Mouse (Mus musculus) telencephalon, adult 2 months (tissue): ENCODE data around the gene Slbp.
A peak's percentile ranks its signal among the peaks of the same experiment; 100 is the strongest.

ENCODE experiments used
- DNase-seq: peaks from one replicate; pipeline ENCODE4 v3.0.0-alpha.2; 2011; ENCODE audit warnings: low read depth, low spot score

Slbp gene

DNA sequence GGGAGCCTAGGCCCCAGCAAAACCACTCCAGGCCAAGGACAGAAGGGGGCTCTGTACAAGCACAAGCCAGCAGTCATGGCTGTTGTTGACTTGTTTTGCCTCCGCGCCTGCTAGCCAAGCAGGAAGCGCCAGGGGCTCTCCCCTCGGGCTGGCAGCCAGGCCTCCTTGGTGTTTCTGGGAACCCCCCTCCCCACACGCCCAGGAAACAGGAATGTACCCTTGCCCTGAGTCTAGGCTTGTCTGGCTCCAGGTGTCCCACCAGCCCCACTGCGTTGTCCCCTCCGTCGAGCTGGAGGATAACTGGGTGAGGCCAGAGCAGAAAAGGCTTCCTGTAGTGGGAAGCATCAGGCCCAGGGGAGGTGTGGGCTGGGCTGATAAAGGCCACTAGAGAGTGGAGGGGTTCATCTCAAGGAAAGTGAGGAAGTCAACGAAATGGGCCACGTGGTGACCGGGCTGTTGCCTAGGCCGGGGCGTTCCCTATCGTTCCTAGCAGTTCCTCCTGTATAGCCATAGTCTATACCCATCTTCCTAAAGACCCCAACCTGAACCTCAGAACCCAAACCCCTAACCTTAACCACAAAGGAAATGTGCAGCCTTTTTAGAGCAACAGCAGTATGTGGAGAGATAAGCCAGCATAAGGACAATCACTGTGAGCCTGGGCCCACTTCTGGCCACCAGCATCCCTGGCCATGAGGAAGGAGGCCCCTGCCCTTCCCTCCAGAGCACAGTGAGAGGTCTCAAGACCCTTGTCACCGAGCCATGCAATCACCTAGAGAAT, 29.4 kb upstream of the Slbp start:
- no peak for DNase-seq

DNA sequence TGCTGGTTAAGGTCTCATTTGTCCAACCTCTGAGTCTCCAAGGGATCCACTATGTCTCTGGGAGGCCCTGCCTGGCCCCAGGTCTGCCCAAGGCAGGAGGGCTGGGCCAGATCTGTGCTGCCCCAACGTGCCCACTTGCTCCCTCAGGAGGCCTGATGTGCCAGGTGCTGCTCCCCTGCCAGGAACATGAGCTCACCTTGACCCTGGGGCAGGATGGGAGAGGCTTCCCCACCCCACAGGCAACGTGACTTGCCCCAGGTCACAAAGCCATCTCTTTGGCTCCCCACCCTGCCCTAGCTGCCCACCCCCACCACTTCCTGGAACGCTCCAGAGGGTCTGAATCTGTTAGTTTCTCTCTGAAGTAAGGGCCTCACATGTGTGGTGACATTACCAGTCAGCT, 28.7 kb upstream of the Slbp start:
- no peak for DNase-seq

DNA sequence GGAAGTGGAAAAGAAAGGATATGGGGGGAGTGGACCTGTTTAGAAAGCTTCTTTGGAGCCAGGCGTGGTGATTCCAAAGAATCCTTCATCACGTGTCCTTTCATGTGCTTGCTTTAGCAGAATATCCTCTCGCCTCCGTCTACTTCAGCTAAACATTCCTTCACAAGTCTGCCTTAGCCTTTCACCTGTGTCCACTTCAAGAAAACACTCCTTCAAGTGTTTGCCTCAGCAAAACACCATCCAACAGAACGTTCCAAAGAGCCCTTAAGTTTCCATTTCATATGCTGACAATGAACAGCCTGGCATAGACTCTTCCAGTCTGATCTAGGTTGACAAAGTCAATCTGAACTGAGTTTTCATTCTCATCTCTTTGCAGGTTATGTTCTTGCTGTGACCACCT, 25.9 kb upstream of the Slbp start:
- no peak for DNase-seq

DNA sequence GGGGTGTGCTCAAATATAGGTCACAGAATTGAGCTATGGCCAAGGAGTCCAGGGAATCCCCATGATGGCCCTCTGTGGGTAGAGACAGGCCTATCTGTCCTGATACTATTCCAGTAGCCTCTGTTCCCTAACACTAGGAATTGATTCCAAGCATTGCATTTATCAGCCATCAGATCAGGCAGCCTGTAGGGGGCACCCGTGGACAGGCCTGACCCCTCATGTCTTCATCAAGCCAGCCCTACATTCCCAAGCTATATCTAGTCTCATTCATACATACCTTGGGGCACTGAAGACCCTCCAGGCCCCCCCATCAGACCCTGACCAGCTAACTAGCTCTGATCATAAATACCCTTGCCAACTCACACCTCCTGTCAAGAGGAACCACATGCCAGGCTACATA, 23.6 kb upstream of the Slbp start:
- DNase-seq, result no peak

DNA sequence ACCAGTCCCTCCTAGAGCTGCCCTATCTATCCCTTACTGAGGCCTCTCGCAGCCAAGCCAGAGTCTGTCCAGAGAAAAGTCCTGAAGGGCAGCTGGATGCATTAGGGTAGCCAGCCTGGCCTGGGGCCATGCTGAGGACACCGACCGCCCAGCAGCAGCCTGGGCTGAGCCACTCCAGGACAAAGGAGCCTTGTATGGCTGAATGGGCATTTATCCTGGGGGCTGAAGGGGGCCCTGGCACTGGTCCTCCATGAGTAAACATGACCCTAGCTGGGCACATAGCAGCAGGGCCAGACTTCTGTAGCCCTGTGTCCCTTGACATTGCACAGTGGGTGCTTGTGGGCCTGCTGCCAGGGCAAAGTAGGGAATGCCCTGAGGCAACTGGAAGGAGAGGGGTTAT, 22.1 kb upstream of the Slbp start:
- DNase-seq, result peak; percentile 45

DNA sequence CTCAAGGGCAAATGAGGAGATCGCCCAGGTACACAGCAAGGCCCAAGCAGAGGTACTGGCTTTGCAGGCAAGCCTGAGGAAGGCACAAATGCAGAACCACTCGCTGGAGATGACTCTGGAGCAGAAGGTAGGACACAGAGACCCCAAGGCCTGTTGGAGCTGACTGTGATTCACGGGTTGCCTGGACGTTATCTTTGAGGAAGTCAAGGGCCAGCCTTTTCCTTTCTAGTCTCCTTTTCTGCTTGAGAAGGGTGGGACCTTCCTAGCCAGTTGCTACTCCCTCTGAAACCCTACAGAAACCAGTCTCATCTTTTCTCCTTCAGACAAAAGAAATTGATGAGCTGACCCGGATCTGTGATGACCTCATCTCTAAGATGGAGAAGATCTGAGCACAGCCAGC, 19.3 kb upstream of the Slbp start:
- DNase-seq, result no peak

DNA sequence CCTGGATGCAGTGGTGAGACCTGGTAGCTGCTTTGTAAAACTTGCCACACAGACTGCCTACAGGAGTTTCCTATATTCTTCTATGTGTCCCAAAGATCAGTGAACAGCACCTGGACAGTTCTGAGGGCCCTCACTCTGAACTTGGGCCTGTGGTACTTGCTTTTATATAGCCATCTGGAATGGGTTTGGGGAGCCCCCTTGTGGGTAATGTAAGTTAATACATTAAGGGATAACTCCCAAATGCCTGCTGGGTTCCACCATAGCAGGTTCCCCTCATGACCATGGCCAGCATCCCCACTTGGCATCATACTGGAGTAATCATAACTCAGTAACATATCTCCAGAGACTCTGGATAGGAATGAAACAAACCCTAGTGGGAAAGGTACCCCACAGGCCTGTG, 15.8 kb upstream of the Slbp start:
- DNase-seq, result no peak

GRCm38 (mm10) chr5:33658664-33659050, 6.3 kb upstream of the Slbp start:
- no peak for DNase-seq

DNA sequence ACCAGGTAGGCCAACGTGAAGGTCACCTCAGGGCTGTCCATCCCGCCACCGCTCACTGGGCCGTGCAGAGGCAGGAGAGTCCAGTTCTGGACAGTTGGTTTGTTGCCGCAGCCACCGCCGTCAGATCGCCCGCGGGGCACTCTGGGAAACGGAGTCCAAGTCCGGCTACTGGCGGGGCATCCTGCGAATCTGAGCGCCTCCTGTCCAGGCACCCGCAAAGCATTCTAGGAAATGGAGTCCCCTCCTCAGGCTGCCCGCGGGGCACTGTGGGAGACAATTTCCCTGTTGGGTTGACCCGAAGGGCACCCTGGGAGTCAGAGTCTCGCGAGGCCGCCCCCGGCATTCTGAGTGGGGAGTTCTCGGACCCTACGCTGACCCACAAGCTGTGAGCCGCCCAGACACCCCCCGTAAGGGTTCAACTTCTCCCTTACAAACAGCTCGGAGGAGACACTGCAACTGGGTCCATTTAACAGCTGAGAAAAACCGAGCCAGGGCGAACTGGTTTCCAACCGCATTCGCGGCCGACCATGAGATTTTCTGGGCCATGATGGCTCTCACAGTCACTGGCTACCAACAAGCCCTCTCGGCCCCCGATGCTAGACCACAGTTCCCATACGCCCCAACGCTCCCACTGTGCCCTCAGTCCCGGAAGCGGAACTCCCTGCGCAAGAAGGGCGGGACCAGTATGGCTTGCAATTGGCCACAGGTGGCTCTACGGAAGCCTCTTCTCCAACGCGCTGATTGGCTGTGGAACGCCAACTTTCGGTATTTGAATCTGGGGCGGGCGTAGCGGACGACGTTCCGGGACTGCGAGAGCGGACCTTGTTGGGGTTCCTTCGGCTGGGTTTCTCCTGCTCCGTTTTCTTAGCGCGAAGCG, 5.7 kb upstream of the Slbp start, which contains the start of the genes Tacc3 and Tmem129:
Gene Tacc3, plus strand, starts transcription at position 342 of the 877 bp plus-strand sequence.
Gene Tmem129, minus strand, starts transcription at position 630 of the 877 bp plus-strand sequence.
- peak; percentile 99 for DNase-seq

DNA sequence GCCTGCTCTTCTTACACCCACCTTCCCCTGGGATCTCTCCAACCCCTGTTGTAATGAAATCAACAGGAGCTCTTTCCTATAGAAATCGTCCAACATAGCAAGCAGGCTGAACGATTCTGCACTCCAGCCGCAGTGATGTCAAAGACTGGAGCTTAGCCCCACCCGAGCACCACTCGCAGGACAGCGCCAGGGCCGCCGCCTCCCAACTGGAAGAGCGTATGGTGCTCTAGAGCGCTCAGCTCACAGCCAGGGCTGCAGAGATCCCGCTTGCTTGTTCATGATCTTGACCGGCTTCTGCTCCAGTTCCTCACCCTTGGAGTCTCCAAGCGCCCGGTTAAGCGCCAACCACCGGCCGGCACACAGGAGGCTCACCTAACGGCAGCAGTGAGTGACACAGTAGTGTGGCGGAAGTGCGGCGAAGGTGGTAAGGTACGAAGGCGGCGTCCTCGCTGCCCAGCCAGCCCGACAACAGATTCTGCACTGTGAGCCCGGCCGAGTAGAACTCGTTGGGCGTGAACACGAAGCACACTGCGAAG, 4.9 kb upstream of the Slbp start:
- DNase-seq, result no peak

DNA sequence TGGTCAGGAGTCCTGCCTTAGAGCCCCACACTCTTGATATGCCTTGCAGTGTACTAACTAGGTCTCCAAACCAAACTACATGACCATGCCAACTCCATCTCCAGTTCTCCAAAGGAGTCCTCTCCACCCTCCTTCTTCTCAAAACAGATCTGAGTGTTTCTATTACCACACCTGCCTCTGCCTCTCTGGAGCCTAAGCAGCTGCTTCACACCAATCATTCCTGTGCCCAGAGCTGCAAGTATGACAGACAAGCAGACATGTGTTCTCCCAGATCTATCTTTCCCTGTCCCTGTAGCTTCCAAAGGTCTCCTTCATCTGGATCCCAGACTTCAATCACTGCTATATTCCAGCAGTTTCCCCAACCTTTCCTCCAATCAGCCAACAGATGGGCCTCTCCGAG, 4.4 kb upstream of the Slbp start:
- DNase-seq, result no peak

GRCm38 (mm10) chr5:33655251-33655840, 3.0 kb upstream of the Slbp start:
- DNase-seq, result no peak

DNA sequence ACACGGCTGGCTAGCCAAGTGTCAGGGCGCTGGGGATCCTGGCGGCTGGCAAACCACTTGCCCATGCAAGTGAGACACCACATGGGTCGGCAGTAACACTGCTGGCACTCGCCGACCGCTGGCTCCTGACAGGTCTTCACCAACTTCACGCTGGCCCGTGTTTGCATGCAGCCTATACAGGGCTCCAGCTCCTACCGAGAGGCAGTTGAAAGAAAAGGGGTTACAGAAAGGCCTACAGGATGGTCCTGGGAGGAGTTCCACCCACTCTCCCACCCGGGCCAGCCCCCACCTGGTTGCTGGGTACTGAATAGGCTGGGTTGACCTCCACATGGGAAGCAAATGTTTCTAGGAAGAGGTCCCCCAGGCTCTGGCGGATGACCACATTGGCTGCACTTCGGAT, 2.0 kb upstream of the Slbp start:
- DNase-seq, result no peak

- no peak for DNase-seq
These were observed 404 bp upstream of the Slbp start for GRCm38 (mm10) chr5:33652783-33653173.

DNA sequence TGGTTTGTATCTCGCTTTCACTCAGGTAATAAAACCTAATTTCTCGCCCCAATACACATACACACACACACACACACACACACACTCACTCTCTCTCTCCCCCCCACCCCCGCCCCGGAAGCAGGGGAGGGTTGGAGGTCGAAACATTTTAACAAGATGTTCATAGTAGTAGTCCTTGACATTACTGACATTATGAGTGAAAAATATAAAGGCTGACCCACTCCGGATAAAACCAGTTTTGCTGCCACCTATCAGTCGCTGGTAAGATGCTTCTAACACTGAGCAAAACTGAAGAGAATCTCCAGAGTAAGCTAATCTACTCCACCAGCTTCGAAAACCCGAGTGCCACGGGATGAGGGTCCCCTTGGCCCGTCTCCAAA, 843 bp downstream of the Slbp start:
- DNase-seq, result no peak

GRCm38 (mm10) chr5:33651017-33651416, 1.4 kb downstream of the Slbp start:
- DNase-seq, result no peak

GRCm38 (mm10) chr5:33640652-33641051, 11.7 kb downstream of the Slbp start:
- no peak for DNase-seq

GRCm38 (mm10) chr5:33638826-33639225, 13.5 kb downstream of the Slbp start:
- DNase-seq, result no peak

DNA sequence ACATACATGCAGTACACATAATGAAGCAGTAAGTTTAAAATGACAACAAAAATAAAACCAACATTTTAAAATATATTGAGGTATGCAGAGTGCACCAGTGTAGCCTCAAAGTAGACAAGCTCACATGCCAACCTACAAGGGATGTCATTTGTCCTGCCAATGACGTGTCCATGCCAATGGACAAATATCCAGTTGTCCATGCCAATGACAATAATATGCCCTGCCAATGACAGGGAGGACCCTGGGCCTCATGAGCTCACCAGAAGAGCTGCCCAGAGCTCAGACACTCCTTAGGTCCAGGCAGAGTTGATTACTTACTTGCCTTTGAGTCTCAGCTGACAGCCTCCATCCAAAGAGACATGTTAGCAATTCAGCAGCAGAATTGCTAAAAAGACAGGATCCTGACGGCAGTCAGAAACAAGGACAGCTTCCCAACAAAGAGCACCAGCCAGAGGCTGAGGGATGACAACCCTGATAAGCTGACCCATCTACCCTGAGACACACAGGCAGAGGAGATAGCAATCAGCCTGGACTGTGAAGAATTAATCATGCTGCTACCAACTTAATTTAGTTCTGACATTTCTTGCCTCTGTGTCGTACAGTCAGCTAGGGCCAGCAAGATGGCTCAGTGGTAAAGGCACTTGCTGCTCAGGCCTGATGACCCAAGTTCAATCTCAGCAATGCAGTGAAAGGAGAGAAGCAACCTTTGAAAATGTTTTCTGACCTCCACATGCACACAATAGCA, 14.6 kb downstream of the Slbp start:
- DNase-seq, result no peak

DNA sequence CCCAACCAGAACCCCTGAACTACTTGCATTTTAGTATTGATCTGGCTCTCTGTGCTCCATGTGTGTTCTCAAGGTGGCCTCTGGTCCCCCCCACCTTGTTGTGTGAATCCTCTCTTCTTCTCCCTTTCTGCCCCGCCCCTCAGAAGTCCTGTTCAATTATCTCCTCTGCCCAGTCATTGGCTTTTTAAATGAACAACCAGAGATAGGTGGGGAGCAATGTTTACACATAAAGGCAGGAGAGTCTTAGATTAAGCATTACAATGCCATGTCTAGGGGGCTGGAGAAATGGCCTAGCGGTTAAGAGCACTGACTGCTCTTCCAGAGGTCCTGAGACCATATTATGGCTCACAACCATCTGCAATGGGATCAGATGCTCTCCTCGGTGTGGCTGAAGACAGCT, 17.0 kb downstream of the Slbp start:
- DNase-seq, result no peak

DNA sequence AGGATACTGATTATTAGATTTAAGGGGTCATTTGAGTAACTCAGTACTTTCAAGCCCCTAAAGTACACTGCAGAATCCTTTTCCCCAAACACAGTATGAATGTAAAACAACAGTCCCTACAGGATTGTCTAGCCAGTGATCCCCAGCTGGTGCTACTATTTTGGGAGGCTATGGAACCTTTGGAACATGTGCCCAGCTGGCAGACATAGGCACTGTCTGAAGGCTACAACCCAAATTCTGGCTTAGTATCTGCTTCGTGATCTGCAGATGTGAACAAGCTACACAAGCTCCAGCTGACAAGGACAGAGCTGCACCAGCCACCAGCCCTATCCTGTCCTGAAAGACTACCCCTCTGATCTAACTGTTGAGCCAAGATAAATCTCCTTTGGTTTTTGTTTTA, 19.8 kb downstream of the Slbp start:
- DNase-seq, result no peak

DNA sequence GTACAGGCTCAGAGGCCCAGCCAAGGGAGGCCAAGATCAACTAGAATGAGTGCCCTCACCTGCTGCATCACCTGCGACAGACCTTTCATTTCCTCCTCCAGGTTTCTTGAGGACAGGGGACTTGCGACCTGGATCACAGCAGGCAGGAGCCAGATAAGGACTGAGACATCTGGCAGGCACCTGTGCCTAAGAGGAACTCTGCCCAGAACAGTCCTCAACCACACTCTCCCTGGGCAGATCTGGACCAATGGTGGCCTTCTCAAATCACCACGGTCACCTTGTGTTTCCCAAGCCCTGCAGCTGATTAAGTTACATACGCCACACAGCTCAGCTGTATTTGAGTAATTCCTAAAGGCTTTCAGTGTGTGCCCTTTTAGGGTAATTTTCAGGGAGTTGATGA, 21.8 kb downstream of the Slbp start:
- no peak for DNase-seq
